Mouse (Mus musculus) MEL (cell line): ENCODE data around the gene Yju2. TPM values are rescaled to one million over a fixed set of nuclear protein-coding genes. Genes with fewer than 3 reads are reported as not detected.

Experiments used
- polyA plus RNA-seq, 2 experiments: library from polyadenylated mRNA; stranded (reverse) in 1 of 2; unstranded in 1 of 2; fragments of >175 nt in 1 of 2; fragments of >200 nt in 1 of 2; gene quantifications; 2 replicates each; pipeline versions ENCODE4 v1.2.1 to v1.2.4; 2012; ENCODE audit warnings: low replicate concordance in 2 of 2, low read depth in 1 of 2; ENCODE audit not compliant: insufficient read length in 2 of 2, insufficient read depth in 1 of 2, missing spikeins in 1 of 2
- total RNA-seq: library from RNA; depleted of rRNA; stranded (reverse); fragments of 300-350 nt; gene quantifications from 2 replicates; pipeline ENCODE4 v1.2.3, GENCODE M21; 2012; rRNA removed

The Yju2 gene
- total and polyA plus RNA-seq, 3 experiments = 18.6 to 91.8 (median 25.2) TPM

Other genes starting within 250 kb of the Yju2 start
- gene Pot1b, start 246.5 kb upstream of the Yju2 start, total RNA-seq = 5.3 and 5.7 TPM in 2 replicates
- gene Pot1b, start 246.5 kb upstream of the Yju2 start, polyA plus RNA-seq = 1 to 10 TPM in 1 of 2 experiments, not detected in 1; 6.5 TPM
- gene Adgre4, start 209.1 kb upstream of the Yju2 start, total RNA-seq = 0.04 TPM in 1 of 2 replicates, not detected in the other
- gene Adgre4, start 209.1 kb upstream of the Yju2 start, polyA plus RNA-seq = not detected
- 1.7 TPM in 2 replicates for gene Zfp119a, start 80.2 kb upstream of the Yju2 start, total RNA-seq
- under 1 TPM in 1 of 2 experiments, not detected in 1; 0.71 TPM for gene Zfp119a, start 80.2 kb upstream of the Yju2 start, polyA plus RNA-seq
- 6.0 and 7.4 TPM in 2 replicates for gene Zfp959, start 67.0 kb upstream of the Yju2 start, total RNA-seq
- 1 to 10 TPM in 1 of 2 experiments, not detected in 1; 4.2 TPM for gene Zfp959, start 67.0 kb upstream of the Yju2 start, polyA plus RNA-seq
- 1.6 and 2.0 TPM in 2 replicates for gene Zfp119b, start 9.6 kb upstream of the Yju2 start, total RNA-seq
- gene Zfp119b, start 9.6 kb upstream of the Yju2 start, polyA plus RNA-seq = 1 to 10 TPM in 1 of 2 experiments, not detected in 1; 1.1 TPM
- 0.15 TPM in 1 of 2 replicates, not detected in the other for gene Ebi3, start 6.5 kb upstream of the Yju2 start, total RNA-seq
- gene Ebi3, start 6.5 kb upstream of the Yju2 start, polyA plus RNA-seq = under 1 TPM in 1 of 2 experiments, not detected in 1; 0.86 TPM
- 0.26 and 0.31 TPM in 2 replicates for gene Shd, start 11.4 kb downstream of the Yju2 start, total RNA-seq
- gene Shd, start 11.4 kb downstream of the Yju2 start, polyA plus RNA-seq = under 1 TPM in 1 of 2 experiments, not detected in 1; 0.89 TPM
- gene Fsd1, start 27.4 kb downstream of the Yju2 start, total RNA-seq = not detected in 2 replicates
- not detected for gene Fsd1, start 27.4 kb downstream of the Yju2 start, polyA plus RNA-seq
- 0.08 and 0.10 TPM in 2 replicates for gene Stap2, start 46.5 kb downstream of the Yju2 start, total RNA-seq
- under 1 TPM in 1 of 2 experiments, not detected in 1; 0.08 TPM for gene Stap2, start 46.5 kb downstream of the Yju2 start, polyA plus RNA-seq
- 3.9 and 5.6 TPM in 2 replicates for gene Mpnd, start 46.6 kb downstream of the Yju2 start, total RNA-seq
- 10 to 100 TPM in 1 of 2 experiments, not detected in 1; 18.3 TPM for gene Mpnd, start 46.6 kb downstream of the Yju2 start, polyA plus RNA-seq
- 36.7 and 41.0 TPM in 2 replicates for gene Sh3gl1, start 77.5 kb downstream of the Yju2 start, total RNA-seq
- 10 to 100 TPM in 1 of 2 experiments, not detected in 1; 78.4 TPM for gene Sh3gl1, start 77.5 kb downstream of the Yju2 start, polyA plus RNA-seq
- 48.5 and 49.5 TPM in 2 replicates for gene Chaf1a, start 81.3 kb downstream of the Yju2 start, total RNA-seq
- 100 to 1,000 TPM in 1 of 2 experiments, not detected in 1; 116 TPM for gene Chaf1a, start 81.3 kb downstream of the Yju2 start, polyA plus RNA-seq
- 24.8 and 28.2 TPM in 2 replicates for gene Ubxn6, start 115.9 kb downstream of the Yju2 start, total RNA-seq
- 10 to 100 TPM in 1 of 2 experiments, not detected in 1; 42.2 TPM for gene Ubxn6, start 115.9 kb downstream of the Yju2 start, polyA plus RNA-seq
- gene Hdgfl2, start 120.5 kb downstream of the Yju2 start, total RNA-seq = 64.2 and 71.9 TPM in 2 replicates
- 100 to 1,000 TPM in 1 of 2 experiments, not detected in 1; 132 TPM for gene Hdgfl2, start 120.5 kb downstream of the Yju2 start, polyA plus RNA-seq
- gene Plin4, start 150.7 kb downstream of the Yju2 start, total RNA-seq = 0.08 and 0.10 TPM in 2 replicates
- gene Plin4, start 150.7 kb downstream of the Yju2 start, polyA plus RNA-seq = under 1 TPM in 1 of 2 experiments, not detected in 1; 0.07 TPM
- not detected in 2 replicates for gene Plin5, start 158.5 kb downstream of the Yju2 start, total RNA-seq
- not detected for gene Plin5, start 158.5 kb downstream of the Yju2 start, polyA plus RNA-seq
- not detected in 2 replicates for gene Lrg1, start 162.9 kb downstream of the Yju2 start, total RNA-seq
- gene Lrg1, start 162.9 kb downstream of the Yju2 start, polyA plus RNA-seq = not detected
- 7.0 and 7.7 TPM in 2 replicates for gene Sema6b, start 181.2 kb downstream of the Yju2 start, total RNA-seq
- gene Sema6b, start 181.2 kb downstream of the Yju2 start, polyA plus RNA-seq = 10 to 100 TPM in 1 of 2 experiments, not detected in 1; 16.8 TPM
- gene Tnfaip8l1, start 203.4 kb downstream of the Yju2 start, total RNA-seq = 3.4 and 4.0 TPM in 2 replicates
- 1 to 10 TPM in 1 of 2 experiments, not detected in 1; 5.5 TPM for gene Tnfaip8l1, start 203.4 kb downstream of the Yju2 start, polyA plus RNA-seq
- gene Mydgf, start 224.8 kb downstream of the Yju2 start, total RNA-seq = 112 and 137 TPM in 2 replicates
- gene Mydgf, start 224.8 kb downstream of the Yju2 start, polyA plus RNA-seq = 100 to 1,000 TPM in 1 of 2 experiments, not detected in 1; 117 TPM